Mouse (Mus musculus): ENCODE measurements around the gene Polr3g.

DNA sequence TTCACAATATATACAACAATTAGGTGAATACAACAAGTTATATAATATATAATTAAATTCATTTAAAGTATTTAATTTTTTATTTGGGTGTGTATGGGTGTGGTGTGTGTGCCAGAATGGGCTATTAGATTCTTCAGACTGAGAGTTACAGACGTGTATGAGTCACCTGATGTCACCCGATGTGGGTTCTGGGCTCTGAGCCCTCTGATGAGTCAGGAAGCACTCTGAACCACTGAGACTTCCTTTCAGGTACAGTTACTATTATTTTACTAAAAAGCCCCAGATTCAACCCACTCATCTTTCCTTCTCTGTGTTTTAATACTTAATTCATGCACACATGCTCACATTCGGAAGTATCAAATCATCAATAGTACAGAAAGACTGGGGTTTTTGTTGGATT lies 25.9 kb downstream of the Polr3g start:
- no peak for TF ChIP-seq CTCF (IDR thresholded peaks at IDR 0.05 in 2 of 3, conservative IDR thresholded peaks at IDR 0.05 in 1 of 3; ENCODE audit: control insufficient read depth in 1 of 3, insufficient read depth in 1 of 3, low read depth in 2 of 3, low read length in 3 of 3, poor library complexity in 1 of 3, severe bottlenecking in 1 of 3)
- no peak for TF ChIP-seq USF1 (IDR thresholded peaks at IDR 0.05; ENCODE audit: low read depth, low read length)
- TF ChIP-seq ZMIZ1 (IDR thresholded peaks at IDR 0.05; ENCODE audit: low read depth, low read length): no peak
- no peak for TF ChIP-seq E2F4 (IDR thresholded peaks at IDR 0.05; ENCODE audit: borderline replicate concordance, low read depth, low read length)
- no peak for TF ChIP-seq EP300 (IDR thresholded peaks at IDR 0.05; ENCODE audit: low read depth in 1 of 2, low read length in 2 of 2)
- no peak for TF ChIP-seq RAD21 (IDR thresholded peaks at IDR 0.05; ENCODE audit: low read depth, low read length)
- TF ChIP-seq MAX (IDR thresholded peaks at IDR 0.05; ENCODE audit: low read length): no peak
- TF ChIP-seq TBP (IDR thresholded peaks at IDR 0.05; ENCODE audit: low read depth, low read length): no peak
- no peak for TF ChIP-seq NRF1 (IDR thresholded peaks at IDR 0.05; ENCODE audit: insufficient read depth, low read depth, low read length, poor library complexity, severe bottlenecking)
